Mouse (Mus musculus): ENCODE results near the gene Kif1c.

The Kif1c gene

DNA sequence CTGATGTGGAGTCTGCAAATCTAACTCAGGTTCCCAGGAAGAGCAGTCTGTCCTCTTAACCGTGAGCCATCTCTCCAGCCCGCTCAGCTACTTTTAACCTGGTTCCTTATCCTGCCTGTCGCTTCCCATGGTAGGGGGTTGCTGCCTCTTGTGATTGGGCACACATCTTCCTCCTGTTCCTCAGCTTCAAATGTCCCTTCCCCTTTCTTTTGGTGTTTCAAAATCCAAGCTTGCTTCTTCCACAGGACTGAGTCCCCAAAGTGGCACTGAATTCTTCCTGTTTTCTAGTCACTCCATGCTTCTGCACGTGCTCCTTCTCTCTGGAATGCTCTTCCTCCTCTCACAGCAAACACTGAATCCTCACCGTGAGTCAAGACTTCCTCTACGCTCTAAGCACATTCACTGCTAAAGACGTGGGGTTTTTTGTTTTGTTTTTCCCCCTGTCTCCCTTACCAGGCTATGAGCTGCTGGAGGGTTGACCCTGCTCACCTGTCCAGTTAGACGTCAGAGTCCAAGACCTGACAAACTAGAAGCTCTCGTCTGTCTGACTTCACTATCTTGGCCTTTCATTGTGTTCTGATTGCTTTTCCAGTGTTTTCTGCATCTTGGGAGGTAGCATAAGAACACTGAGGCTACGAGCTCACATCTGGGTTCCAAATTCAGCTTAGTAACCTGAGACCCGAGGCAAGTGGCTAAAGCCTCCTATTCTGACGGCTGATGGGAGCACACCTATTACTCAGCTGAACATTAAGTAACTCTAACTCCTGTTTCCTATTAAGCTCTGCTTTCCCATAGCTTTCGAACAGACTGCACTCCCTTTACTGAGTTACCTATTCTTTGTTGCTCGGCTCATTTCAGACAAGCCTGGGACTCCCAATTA, 32.8 kb upstream of the Kif1c start:
- DNase-seq (ENCODE audit: low read depth in 2 of 2, low spot score in 2 of 2) = no peak

DNA sequence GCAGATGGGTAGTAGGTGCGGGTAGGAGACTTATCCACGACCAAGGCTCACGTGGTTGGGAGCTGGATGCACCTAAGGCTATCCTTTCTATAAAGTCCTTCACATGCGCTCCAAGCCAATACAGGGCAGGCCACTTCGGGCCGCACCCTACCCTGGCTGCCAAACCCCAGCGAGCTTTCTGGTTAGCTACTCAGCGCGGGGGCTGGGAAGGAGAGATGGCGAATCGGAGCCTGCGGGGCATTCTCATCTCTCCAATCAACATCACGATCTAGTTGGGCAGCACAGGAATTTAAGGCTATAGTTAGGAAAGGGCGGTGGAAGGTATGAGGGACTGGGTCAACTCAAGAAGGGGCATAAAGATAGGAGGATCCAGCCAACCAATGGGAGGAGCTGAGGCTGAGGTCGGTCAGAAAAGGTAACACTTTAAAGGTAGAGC, 32.0 kb upstream of the Kif1c start:
- no peak for DNase-seq (ENCODE audit: low read depth in 2 of 2, low spot score in 2 of 2)

DNA sequence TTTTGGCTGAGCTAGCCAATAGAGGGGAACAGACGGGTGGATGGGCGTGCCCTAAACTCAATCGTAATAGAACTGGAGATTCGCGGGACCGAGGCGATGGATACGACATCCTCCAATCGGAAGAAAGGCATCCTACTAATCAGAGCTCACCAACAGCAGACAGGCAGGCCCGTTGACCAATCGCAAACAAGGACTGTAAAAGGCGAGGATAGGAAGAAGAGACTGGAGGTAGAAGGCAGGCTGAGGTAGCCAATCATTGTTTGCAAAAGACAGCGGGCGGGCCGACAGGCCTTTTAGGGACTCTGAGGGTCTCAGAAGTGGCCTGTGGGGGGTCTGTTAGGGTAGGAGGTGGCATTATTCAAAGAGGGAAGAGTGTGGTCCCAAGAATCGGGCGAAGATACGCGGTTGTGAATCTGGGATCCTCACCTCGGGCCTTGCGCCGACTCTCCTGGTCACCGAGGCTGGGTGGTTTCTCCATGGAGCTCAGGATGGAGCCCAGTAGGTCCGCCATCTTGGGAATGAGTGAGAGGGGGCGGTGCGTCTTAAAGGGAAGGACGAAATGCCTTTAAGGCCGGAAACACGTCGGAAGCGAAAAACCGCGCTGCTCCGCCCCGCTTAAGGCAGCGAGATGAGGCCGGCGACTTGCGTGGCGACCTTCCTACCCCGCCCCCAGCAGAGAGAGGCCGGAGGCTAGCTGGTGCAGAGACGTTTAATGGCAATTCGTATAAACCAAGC, 31.4 kb upstream of the Kif1c start, which contains the start of gene Spag7:
TSS of gene Spag7 (minus strand) at position 646 of the 735 bp plus-strand sequence.
- peak; percentile 89 to 95 for DNase-seq (ENCODE audit: low read depth in 2 of 2, low spot score in 2 of 2)

DNA sequence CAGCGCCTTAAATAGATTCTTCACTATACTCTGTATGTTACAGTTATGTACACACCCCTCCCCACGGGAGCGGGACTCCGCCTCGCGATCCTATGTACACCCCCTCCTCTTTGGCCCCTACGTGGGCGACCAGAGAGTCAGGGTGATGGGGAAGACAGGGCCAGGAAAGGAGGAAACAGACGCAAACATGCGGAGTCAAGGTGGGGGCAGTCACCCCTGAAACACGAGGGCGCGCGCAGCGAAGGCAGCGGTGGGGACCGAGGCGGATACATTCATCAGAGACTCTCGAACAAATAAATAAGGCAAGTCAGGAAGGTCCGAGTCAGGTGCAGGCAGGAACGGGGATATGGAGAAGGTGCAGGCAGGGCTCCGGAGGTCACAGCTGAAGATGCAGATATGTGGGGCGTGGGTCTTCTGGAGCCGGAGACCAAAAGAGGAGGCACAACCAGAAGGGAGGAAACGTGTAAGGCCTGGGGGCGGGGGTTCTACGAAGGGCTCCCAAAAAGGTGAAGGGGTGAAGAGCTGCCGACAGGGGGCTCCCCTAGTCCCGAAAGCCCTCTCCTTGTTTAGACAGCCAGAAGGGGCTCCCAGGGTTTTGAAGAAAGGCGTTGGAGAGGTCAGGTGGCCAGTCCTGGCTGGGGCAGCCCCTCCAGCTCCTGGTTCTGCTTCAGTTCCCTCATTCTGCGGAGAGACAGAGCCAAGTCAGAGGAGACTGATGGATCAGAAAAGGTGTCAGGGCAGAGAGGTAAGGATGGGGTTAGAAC, 30.6 kb upstream of the Kif1c start:
- peak; percentile 80 to 87 for DNase-seq (ENCODE audit: low read depth in 2 of 2, low spot score in 2 of 2)

DNA sequence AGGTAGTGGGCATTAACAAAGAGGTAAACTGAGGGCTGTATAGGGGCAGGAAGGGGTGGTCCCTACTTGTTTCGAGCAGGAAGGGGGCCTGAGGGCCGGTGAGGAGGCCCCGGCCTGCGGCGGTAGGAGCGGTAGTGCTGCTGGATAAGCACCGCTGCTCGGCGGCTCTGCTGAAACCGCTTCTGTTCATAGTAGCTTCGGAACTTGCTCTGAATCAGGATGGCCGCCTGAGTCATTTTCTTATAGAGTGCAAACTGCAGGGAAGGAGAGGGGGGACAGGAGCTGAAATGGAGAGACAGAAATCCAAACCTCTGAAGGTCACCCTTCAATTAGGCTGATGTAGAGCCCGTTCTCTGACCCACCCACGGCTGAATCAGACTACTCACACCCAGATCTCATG, 29.9 kb upstream of the Kif1c start:
- DNase-seq (ENCODE audit: low read depth in 2 of 2, low spot score in 2 of 2) = no peak

DNA sequence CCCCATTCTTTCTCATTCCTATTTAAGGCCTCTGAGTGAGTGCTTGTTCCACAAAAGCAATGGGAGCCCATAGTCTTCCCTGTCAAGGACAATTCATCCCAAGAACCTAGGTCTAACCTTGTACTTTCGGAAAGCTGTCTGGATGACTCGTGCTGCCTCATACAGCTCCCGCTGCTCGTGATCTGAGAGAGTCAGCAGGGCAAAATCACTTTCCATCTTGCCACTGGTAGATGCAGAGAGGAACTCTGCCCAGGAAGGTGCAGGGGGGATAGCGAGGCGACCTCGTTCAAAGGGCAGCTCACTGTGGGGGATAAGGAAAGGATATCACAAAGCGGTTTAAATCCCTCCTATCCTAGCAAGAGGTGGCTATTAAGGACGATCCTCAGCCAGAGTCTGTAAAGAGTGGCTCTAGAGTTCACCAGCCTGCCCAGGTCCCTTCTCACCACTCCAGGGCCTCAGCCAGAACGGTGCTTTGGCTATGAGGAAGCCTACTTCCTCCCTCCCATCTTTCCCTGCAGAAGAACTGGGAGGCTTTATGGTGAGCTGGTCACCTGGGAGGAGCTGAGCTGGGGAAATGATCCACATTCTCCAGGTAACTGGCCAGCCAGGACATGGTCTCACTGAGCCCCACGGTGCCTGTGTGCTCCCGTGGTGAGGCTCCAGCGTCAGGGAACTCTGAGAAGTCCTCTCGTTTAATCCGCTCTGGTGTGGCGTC, 28.9 kb upstream of the Kif1c start:
- DNase-seq (ENCODE audit: low read depth in 2 of 2, low spot score in 2 of 2) = no peak

DNA sequence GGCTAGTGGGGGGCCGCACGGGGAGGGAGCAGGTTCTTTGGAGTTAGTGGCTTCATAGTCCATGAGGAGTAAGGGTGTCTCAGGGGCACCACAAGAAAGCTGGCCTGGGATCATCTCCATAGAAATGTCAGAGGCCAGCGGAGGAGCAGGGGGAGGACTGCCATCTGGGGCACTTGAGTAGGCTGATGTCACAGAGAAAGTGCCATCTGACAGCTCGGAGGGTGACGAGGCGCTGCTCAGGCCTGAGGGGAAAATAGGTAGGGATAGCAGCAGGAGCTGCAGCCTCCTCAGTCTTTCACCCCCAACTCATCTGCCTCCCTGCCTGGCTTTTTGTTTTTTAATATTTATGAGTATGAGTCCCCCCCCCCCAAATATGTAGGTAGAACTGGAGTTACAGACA, 26.3 kb upstream of the Kif1c start:
- DNase-seq (ENCODE audit: low read depth in 2 of 2, low spot score in 2 of 2) = no peak

DNA sequence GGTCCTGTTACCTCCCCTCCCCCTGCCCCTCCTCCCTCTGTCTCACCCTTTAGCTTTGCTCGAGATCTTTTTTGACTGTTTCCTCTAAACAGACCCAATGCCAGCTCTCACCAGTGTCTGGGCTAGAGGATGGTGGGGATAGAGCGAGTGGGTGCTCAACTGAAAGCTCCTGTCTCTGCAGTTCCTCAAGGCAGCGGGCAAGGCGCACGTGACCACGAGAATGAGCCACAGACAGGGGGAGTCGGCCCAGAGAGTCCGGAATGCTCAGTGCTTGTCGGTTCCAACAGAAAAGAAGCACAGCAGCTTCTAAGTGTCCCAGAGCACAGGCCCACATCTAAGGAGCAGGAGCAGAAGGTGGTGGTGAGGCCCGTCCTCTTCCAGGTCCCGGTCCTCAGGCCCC, 25.8 kb upstream of the Kif1c start:
- DNase-seq (ENCODE audit: low read depth in 2 of 2, low spot score in 2 of 2) = no peak

DNA sequence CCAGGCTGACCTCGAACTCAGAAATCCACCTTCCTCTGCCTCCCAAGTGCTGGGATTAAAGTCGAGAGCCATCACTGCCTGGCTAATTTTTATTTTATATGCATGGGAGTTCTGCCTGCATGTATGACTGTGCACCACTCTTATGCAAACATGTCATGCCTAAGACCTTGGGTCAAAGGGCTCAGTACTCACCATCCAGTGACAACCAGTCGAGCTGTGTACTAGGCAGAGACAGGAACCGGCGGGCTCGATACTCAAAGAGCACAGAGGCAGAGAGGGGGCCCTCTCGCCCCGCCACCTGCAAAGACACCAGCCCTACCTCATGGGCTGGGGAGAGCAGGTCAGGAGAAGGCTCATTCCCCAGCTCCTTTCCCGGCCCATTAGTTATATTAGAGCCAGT, 22.3 kb upstream of the Kif1c start:
- DNase-seq (ENCODE audit: low read depth in 2 of 2, low spot score in 2 of 2) = no peak

DNA sequence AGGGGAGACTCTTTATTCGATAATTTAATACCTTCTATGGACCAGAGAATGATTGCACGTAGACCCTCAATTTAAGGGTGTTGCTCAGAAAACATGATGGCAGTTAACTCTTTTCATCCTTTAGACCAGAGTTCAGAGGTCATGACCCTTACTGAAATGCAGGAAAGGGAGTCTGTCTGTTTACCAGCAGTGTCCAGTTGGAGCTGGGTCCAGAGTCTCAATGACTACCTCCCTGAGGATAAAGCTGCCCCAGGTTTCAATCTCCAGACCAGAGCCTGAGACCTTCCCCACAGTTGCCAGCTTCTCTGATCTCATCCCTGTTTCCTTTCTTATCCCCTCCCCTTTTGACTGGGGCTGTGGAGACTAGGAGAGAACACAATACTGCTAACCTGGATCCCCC, 21.8 kb upstream of the Kif1c start:
- no peak for DNase-seq (ENCODE audit: low read depth in 2 of 2, low spot score in 2 of 2)

DNA sequence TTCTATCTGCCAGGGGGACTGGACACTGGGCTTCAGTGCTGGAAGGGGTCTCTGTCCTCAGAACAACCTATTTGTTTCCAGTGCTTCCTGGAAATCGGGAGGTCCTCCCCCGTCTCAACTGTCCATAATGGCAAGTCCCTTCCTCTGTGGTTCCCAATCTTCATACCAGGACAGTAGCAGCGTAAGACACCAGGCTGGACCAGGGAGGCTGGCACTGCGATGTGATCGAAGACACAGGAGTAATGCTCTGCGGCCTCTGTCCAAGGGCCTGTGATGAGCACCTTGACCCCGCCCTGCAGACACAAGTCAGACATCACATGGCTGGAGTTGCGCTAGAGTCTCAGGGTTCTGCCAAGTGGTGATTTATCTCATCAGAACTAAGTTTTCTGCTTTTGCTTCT, 21.0 kb upstream of the Kif1c start:
- DNase-seq (ENCODE audit: low read depth in 2 of 2, low spot score in 2 of 2) = no peak

DNA sequence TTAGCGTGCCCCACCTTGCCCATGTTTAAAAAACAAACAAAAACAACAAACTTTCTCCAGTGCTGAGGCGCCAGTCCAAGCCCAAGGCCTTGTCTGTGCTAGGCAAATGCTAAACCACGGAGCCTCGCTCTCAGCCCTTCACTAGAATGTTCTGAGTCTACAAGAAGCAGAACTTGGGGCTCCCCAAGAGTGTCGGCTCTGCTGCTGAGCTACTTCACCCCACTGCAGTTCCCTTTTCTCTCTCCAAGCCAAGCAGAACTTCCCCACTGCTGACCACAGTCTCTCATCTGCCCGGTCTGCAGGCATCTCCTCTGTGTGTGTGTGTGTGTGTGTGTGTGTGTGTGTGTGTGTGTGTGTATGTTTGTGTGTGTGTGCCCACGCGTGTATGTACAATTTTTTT, 20.5 kb upstream of the Kif1c start:
- no peak for DNase-seq (ENCODE audit: low read depth in 2 of 2, low spot score in 2 of 2)

DNA sequence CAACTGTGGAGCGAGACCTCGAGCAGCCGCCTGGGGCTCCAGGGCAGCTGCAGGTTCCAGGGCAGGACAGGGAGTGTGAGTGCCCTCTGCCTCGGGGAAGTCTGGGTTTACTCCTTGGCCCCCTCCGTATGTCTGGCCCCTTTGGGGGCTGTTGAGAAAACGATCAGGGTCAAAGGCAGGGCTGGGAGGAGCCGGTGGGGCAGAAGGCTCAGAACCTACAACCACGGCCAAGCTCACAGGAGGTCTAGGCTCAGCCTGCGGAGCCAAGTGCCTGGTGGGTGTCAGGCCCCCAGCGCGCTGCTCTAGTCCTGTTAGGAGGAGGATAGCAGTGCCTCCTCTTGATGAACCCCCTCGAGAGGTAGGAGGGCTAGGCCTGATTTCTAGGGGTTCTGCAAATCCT, 19.2 kb upstream of the Kif1c start:
- DNase-seq (ENCODE audit: low read depth in 2 of 2, low spot score in 2 of 2) = no peak

DNA sequence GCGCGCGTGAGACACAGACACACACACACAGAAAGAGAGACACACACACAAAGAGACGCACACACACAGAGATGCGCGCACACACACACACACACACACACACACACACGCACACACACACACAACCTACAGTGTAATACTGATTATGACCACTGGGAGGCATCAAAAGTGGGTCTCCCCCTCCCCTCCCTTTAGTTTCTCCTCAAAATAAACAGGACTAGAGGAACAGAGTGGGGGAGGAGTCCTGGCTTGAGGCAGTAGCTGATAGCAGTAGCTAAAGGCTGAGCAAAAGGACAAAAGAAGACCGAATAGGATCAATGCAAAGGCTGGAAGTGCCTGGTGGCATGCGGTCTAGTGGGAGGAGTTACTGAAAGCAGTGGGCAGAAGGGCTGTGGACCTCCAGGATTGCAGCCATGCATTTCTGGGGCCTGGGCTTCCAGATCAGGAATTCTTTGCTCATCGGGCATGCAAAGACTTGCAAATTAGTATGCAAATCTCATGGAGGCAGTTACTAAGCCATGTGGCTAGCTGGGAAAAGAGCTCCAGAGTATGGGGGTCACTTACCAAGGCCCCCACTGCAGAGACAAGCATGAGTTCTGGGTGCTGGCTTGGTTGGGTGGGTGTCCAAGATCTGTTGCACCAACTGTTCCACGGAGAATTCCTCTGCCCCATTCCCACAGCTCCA, 18.3 kb upstream of the Kif1c start:
- peak; percentile 19 to 34 for DNase-seq (ENCODE audit: low read depth in 2 of 2, low spot score in 2 of 2)

DNA sequence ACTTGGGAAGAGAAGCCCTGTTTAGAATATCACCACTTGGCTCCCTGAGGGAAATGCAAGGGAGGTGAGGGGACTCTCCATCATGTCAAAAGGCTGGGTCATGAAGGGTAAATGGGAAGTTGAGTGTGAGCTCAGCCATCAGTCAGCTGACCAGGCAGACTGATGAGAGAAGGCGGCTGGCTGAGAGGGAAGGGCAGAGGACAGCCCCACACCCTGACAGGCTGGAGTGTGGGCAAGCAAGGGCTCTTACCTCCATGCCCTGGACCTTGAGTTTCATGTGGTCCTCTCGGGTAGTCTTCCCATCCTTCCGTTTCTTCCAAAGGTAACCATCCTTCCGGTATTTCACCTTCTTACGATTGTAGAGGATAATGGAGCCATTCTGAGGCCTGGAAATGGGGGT, 16.7 kb upstream of the Kif1c start:
- no peak for DNase-seq (ENCODE audit: low read depth in 2 of 2, low spot score in 2 of 2)

DNA sequence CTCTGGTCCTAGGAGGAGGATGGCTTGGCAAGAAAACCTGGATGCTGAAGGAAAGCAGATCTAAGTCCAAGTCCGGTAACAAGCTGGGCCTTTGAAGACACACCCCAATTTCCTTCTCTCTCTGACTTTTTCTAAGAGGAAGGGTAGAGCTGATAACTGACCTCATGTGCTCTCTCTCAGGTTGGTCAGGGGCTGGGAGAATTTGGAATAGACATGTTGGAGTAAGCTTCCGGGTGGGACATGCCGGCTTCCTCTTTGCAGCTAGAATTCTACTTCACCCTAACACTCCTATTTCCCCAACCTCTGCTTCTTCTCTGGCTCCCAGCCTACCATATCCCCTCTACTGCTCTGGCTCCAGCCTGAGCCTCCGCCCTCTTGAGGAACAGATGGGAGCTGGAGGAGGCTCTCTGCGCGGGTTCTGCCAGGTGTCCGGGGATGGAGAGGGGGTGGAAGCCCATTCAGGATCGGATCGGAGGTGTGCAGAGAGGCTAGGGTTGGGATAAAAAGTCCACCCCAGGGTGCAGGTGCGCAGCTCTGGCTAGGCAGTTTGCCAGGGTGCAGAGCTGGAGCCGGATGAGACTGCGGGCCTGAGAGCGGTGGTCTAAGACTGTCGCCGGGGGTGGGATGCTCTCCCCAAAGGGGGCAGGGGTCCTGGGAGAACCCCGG, 13.3 kb upstream of the Kif1c start:
- no peak for DNase-seq (ENCODE audit: low read depth in 2 of 2, low spot score in 2 of 2)

DNA sequence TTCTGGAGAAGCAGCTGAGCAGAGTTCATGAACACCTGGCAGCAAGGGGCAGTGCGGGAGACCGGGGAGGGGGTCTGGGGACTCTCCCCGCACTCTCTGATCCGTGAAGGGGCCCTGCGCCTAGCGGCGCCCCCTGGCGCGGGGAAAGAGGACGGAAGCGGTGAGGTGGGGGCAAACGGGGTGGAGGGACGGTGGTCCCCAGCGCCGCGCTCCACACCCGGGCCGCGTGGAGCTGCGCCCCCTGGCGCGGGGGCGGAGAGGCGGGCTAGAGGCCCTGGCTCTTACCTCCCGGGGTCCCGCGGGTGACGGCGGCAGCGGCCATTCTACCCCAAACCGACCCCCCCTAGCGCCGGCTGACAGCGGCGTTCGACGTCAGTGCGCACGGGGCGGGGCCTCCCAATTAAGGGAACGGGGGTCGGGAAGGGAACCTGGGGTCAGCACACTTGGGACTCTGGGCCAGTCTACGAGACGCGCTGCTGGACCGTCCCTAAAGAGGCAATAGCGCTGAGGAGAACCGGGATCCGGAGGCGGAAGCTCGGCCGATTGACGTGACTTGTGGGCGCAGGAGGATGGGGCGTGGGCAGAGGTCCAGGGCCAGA, 12.6 kb upstream of the Kif1c start, which contains the start of gene Camta2:
TSS of gene Camta2 (minus strand) at position 505 of the 599 bp plus-strand sequence.
- peak; percentile 76 to 80 for DNase-seq (ENCODE audit: low read depth in 2 of 2, low spot score in 2 of 2)

DNA sequence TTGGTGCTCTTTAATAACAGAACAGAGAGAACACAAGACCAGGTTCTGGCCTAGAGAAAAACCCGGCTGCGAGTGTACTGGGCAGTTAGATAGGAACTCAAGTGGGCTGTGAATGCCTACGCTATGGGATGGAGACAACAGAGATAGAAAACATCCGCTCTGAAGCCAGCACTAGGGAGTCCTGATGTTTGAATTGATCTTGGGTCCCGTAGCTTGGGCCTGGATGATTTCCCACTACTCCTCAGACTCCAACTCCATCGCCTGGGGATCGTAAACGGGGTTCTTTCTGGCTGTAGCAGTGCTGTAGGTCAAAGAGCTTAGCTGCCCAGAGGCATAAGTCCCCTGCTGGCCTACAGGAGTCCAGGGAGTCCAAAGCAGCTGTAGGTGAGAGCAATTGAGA, 12.0 kb upstream of the Kif1c start:
- no peak for DNase-seq (ENCODE audit: low read depth in 2 of 2, low spot score in 2 of 2)

DNA sequence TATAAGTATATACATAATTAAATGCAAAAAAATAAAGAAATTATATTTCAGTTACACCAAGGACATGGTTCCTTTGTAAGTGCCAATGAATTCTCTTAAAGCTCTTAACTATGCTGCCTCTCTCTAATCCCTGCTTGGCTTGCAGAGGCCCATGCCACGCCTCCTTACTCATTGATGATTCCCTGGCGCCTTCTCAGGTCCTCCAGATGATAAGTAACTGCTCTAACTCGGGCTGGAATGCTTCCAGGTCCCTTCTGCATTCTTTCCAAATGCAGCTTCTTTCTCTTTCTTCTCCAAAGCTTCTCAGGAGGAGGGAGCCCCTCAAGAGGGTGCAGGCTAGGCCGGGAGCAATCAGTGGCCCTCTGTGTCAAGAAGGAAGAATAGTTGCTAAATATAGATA, 10.8 kb upstream of the Kif1c start:
- DNase-seq (ENCODE audit: low read depth in 2 of 2, low spot score in 2 of 2) = no peak

Data from CD8-positive naive resting alpha-beta T cell, adult 2 months (primary cell).